Mouse (Mus musculus) stomach, embryonic 16.5 days (tissue): ENCODE data around the gene Ap5z1. TPM values are rescaled to one million over a fixed set of nuclear protein-coding genes. Genes with fewer than 3 reads are reported as not detected.

Experiments
- ATAC-seq: fragments of 200-750 bp; cut with Nextera tagmentation; 2 replicates; pipeline ENCODE4 v1.8.0; 2017; ENCODE audit warnings: moderate number of reproducible peaks, moderate TSS enrichment; ENCODE audit not compliant: insufficient read depth, low FRiP score
- H3K27ac ChIP-seq: fragments of 300-500 bp; sonication (generic); 2 replicates; pipeline ENCODE4 v1.5.1; 2014; ENCODE audit warnings: low read length
- H3K27me3 ChIP-seq: fragments of 300-500 bp; sonication (generic); 2 replicates; pipeline ENCODE4 v1.6.1; 2014; ENCODE audit warnings: low read length, control low read depth, mixed read lengths; ENCODE audit not compliant: control insufficient read depth, insufficient read depth
- H3K36me3 ChIP-seq: fragments of 300-500 bp; sonication (generic); 2 replicates; pipeline ENCODE4 v1.6.1; 2014; ENCODE audit warnings: low read length; ENCODE audit not compliant: control insufficient read depth, insufficient read depth
- H3K4me1 ChIP-seq: fragments of 300-500 bp; sonication (generic); 2 replicates; pipeline ENCODE4 v1.6.1; 2014; ENCODE audit warnings: low read length, control low read depth, mixed read lengths; ENCODE audit not compliant: control insufficient read depth, insufficient read depth
- H3K4me2 ChIP-seq: fragments of 300-500 bp; sonication (generic); 2 replicates; pipeline ENCODE4 v1.6.1; 2014; ENCODE audit warnings: low read depth, low read length, mixed read lengths
- H3K4me3 ChIP-seq: fragments of 300-500 bp; sonication (generic); replicated peaks from 2 replicates; pipeline ENCODE4 v1.5.1; 2014; ENCODE audit warnings: mild to moderate bottlenecking, low read length
- H3K9ac ChIP-seq: fragments of 300-500 bp; sonication (generic); 2 replicates; pipeline ENCODE4 v1.6.1; 2014; ENCODE audit warnings: low read length
- H3K9me3 ChIP-seq: fragments of 300-500 bp; sonication (generic); replicated peaks from 2 replicates; pipeline ENCODE4 v1.6.1; 2016; ENCODE audit warnings: low read length, control low read depth; ENCODE audit not compliant: control insufficient read depth
- WGBS: fragments of 180-500 bp; shearing (Covaris S2); extraction: QIAGEN DNeasy Blood & Tissue Kit; methylation state at CpG from one replicate; pipeline ENCODE4 v1.1.7; 2014; 5-methylcytosine and 5-hydroxymethylcytosine counted together
- polyA plus RNA-seq: library from polyadenylated mRNA; unstranded; fragments of >200 nt; fragmentation: Nextera tagmentation; extraction: Ambion mirVana; gene quantifications from 2 replicates; pipeline ENCODE4 v1.2.1, GENCODE M21; 2015

Gene Ap5z1
- 9.5 and 10.4 TPM in 2 replicates for polyA plus RNA-seq

DNA sequence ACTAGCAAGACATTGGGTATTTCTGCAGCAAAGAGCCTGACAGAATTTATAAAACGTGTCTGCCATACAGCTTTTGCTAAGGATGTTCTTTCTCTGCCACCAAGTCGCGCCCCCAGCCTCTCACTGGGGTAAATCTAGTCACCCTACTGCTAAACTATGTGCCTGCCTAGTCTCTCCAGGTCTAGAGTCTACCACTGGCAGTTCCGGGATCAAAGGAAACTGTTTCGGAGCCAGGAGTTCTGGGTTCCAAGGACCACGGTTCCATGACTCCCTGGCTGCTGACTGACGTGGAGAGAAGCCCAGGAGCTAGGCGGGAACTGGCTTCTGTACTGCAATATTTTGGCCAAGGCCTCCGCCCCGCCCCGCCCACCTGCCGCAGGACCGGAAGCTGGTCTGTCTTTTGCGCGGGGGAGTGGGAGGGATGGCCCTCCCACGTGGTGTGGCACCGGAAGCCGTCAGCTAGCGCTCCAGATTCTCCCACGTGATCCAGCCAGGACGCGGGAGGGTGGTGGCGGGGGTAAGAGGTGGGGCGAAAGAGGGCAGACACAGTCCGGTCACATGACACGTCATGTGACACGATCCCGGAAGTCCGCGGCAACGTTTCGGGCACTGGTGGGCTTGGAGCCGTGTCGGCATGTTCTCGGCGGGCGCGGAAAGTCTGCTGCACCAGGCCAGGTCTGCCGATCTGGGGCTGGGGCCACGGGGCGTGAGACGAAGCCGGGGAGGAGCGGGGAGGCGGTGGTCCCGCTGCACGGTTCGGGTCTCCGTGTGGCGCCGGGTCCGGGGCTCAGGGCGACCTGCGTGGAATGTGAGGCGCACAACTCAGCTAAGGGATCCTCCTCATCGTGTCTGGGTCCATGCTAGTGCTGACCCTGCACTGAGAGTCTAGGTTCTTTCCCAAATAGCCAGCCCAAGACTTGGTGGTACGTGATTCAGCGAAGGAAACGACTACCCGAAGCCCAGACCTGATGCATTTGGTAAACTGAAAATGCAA is at the start of gene Ap5z1:
Ap5z1 (plus strand) TSS at position 484 of the 994 bp plus-strand sequence.
- peak within 1 kb of the TSS; percentile 81 for H3K9ac ChIP-seq
- 2% methylated on average over 60 of the region's 60 CpGs for WGBS
- no peaks in the 10 kb centered on the region for H3K9me3 ChIP-seq
- no peaks in the 10 kb centered on the region for H3K27me3 ChIP-seq
- peak within 1 kb of the TSS; percentile 92 for H3K27ac ChIP-seq
- peaks cover 2% of the 10 kb centered on the region; the same call in 1 of the 2 replicates for H3K36me3 ChIP-seq
- H3K4me1 ChIP-seq, result peaks cover 10% of the 10 kb centered on the region; the same call in 1 of the 2 replicates
- H3K4me2 ChIP-seq, result peak within 1 kb of the TSS; percentile 84
- peak; percentile 94 for ATAC-seq
- peak within 1 kb of the TSS; percentile 79 for H3K4me3 ChIP-seq

- Histone ChIP-seq H3K27me3 (no peaks in the 10 kb centered on the region), H3K9me3 (no peaks in the 10 kb centered on the region), H3K4me3 (no peak overlapping the region), H3K27ac (no peak overlapping the region), H3K36me3 (no peaks in the 10 kb centered on the region), H3K9ac (no peak overlapping the region), H3K4me2 (no peak overlapping the region), H3K4me1 (peaks cover 20% of the 10 kb centered on the region; the same call in 1 of the 2 replicates)
- no peak for ATAC-seq
- 66% methylated on average over 6 of the region's 6 CpGs for WGBS
Measured at GRCm38 (mm10) chr5:142415401-142415800, 48.3 kb upstream of the Ap5z1 start.

DNA sequence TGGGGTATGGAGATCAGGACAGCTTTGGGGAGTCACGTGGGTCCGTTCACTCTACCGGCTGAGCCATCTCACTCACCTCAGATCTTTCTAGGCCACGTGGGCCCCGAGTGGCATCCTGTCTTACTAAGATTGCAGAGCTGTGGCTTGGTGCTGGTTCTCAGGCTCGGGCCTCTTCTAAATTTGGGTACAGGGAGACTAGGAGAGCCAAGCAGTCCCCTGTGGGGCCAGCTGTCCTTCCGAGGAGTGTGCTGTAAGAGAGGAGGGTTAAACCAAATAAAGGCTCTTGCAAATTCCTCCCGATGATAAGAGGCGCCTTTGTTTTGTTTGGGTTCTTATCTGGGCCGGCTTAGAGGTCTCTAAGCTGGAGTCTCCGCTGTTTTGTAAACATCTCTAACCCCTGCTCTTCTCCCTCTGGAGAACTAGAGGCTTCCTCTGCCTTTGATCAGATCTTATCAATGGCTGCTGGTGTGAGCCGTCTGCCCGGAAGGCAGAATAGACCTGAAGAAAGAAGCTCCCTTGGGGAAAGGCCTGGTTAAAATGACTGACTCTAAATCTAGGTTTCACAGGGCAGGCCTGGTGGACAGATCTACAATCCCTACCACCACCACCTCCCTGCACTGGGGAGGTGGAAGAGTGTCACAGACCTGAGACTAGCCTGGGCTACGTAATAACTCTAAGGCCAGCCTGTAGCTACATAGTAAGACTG is 47.5 kb upstream of the Ap5z1 start:
- Histone ChIP-seq H3K4me1 (peaks cover 20% of the 10 kb centered on the region; the same call in 1 of the 2 replicates), H3K27ac (peak overlapping the region; percentile 21; the same call in 1 of the 2 replicates), H3K4me3 (no peak overlapping the region), H3K4me2 (no peak overlapping the region), H3K36me3 (no peaks in the 10 kb centered on the region), H3K27me3 (no peaks in the 10 kb centered on the region), H3K9ac (no peak overlapping the region; the same call in 1 of the 2 replicates), H3K9me3 (no peaks in the 10 kb centered on the region)
- 24% methylated on average over 14 of the region's 14 CpGs for WGBS
- ATAC-seq, result no peak

DNA sequence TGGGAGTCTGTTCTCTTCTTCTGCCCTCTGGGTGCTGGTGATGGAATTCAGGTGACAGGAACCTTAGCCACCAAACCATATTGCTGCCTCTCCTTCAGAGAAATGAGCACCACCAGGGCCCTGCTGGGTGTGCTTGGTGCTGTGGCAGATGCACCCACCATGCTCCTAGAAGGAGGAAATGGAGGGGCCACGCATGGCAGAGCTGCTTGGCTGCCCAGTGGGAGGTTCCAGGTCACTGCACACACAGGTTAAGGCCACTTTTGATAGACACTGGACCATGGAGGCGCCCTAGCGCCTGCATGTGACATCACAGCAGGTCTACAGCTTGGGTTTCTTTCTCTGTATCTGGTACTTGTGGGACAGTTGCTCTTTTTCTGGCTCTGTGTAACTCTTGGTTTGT is 46.6 kb upstream of the Ap5z1 start:
- ATAC-seq, result no peak
- Histone ChIP-seq H3K27me3 (no peaks in the 10 kb centered on the region), H3K36me3 (no peaks in the 10 kb centered on the region), H3K9me3 (no peaks in the 10 kb centered on the region), H3K4me1 (peaks cover 20% of the 10 kb centered on the region; the same call in 1 of the 2 replicates), H3K4me3 (no peak overlapping the region), H3K9ac (no peak overlapping the region), H3K27ac (no peak overlapping the region), H3K4me2 (no peak overlapping the region)
- WGBS, result 82% methylated on average over 3 of the region's 3 CpGs

GRCm38 (mm10) chr5:142417876-142418275 is 45.9 kb upstream of the Ap5z1 start:
- no peak overlapping the region for H3K27ac ChIP-seq
- no peaks in the 10 kb centered on the region for H3K36me3 ChIP-seq
- H3K27me3 ChIP-seq, result no peaks in the 10 kb centered on the region
- no peak overlapping the region for H3K9ac ChIP-seq
- no peaks in the 10 kb centered on the region for H3K9me3 ChIP-seq
- 56% methylated on average over 9 of the region's 9 CpGs for WGBS
- no peak overlapping the region for H3K4me2 ChIP-seq
- ATAC-seq, result no peak
- peaks cover 14% of the 10 kb centered on the region; the same call in 1 of the 2 replicates for H3K4me1 ChIP-seq
- no peak overlapping the region for H3K4me3 ChIP-seq

DNA sequence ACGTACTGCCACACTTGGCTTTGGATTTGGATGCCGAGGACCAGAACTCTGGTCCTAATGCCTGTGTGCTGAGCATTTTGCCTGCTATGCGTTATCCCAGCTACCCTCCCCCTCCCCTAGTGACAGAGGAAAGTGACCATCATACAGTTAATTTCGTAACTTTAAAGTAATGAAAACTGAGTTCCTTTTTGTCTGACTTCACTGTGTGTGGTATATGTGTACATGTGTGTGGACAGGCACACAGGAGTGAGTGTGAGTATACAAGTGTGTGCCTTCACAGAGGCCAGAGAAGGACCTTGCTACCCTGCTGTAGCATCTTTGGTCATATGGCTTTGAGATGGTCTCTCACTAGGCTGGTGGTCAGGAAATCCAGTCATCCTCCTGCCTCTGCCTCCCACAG is 45.3 kb upstream of the Ap5z1 start:
- WGBS, result 92% methylated on average over 4 of the region's 4 CpGs
- Histone ChIP-seq H3K4me3 (no peak overlapping the region), H3K27me3 (no peaks in the 10 kb centered on the region), H3K27ac (no peak overlapping the region), H3K36me3 (no peaks in the 10 kb centered on the region), H3K9ac (no peak overlapping the region), H3K9me3 (no peaks in the 10 kb centered on the region), H3K4me1 (peaks cover 10% of the 10 kb centered on the region; the same call in 1 of the 2 replicates), H3K4me2 (no peak overlapping the region)
- no peak for ATAC-seq

DNA sequence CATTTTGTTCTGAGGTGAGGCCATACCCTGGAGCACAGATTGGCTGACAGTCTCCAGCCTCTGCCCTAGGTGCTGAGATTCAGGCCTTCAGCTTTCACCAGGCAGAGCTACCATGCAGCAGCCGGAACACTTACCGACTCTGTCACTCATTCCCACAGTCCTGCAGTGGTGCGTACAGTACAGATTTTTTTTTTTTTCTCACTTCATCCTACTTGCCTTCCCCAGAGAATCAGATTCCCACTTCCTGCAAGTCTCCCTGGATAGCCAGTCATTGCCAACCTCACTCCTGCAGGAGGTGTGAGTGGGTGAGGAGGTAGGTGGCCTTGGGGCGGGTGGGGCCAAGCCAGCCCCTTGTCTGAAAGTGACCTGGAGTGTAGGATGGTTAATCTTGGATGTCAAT is 43.4 kb upstream of the Ap5z1 start:
- Histone ChIP-seq H3K27me3 (no peaks in the 10 kb centered on the region), H3K4me2 (no peak overlapping the region), H3K27ac (no peak overlapping the region), H3K9me3 (no peaks in the 10 kb centered on the region), H3K4me3 (no peak overlapping the region), H3K9ac (no peak overlapping the region), H3K4me1 (peaks cover 24% of the 10 kb centered on the region), H3K36me3 (no peaks in the 10 kb centered on the region)
- 87% methylated on average over 4 of the region's 4 CpGs for WGBS
- no peak for ATAC-seq

- Histone ChIP-seq H3K36me3 (no peaks in the 10 kb centered on the region), H3K9me3 (no peaks in the 10 kb centered on the region), H3K4me2 (no peak overlapping the region), H3K27ac (peak overlapping the region; percentile 17; the same call in 1 of the 2 replicates), H3K4me1 (peaks cover 29% of the 10 kb centered on the region), H3K9ac (no peak overlapping the region), H3K27me3 (no peaks in the 10 kb centered on the region), H3K4me3 (no peak overlapping the region)
- WGBS, result 86% methylated on average over 9 of the region's 9 CpGs
- no peak for ATAC-seq
Measured at GRCm38 (mm10) chr5:142420920-142421319, 42.8 kb upstream of the Ap5z1 start.

GRCm38 (mm10) chr5:142421886-142422285 is 41.9 kb upstream of the Ap5z1 start:
- no peak overlapping the region for H3K27ac ChIP-seq
- peaks cover 22% of the 10 kb centered on the region for H3K4me1 ChIP-seq
- no peaks in the 10 kb centered on the region for H3K36me3 ChIP-seq
- ATAC-seq, result no peak
- no peak overlapping the region for H3K9ac ChIP-seq
- 72% methylated on average over 5 of the region's 5 CpGs for WGBS
- no peaks in the 10 kb centered on the region for H3K27me3 ChIP-seq
- H3K4me3 ChIP-seq, result no peak overlapping the region
- H3K4me2 ChIP-seq, result no peak overlapping the region
- H3K9me3 ChIP-seq, result no peaks in the 10 kb centered on the region
